Mouse (Mus musculus) embryonic fibroblast, embryonic 13.5 days (primary cell): Measurements from ENCODE around the gene Alyref. TPM values are rescaled to one million over a fixed set of nuclear protein-coding genes. Genes with fewer than 3 reads are reported as not detected.
A peak's percentile ranks its signal among the peaks of the same experiment; 100 is the strongest.

Experiments
- H3K27ac ChIP-seq: 2 replicates; pipeline ENCODE4 v1.5.1; 2012; ENCODE audit warnings: low read length, control low read depth, inconsistent platforms; ENCODE audit not compliant: insufficient read depth
- H3K4me1 ChIP-seq: 2 replicates; pipeline ENCODE4 v1.6.1; 2011; ENCODE audit warnings: low read length; ENCODE audit not compliant: control insufficient read depth, insufficient read depth
- H3K4me3 ChIP-seq: 2 replicates; pipeline ENCODE4 v1.5.1; 2011; ENCODE audit warnings: mild to moderate bottlenecking, control low read depth, low read length; ENCODE audit not compliant: insufficient read depth
- CTCF ChIP-seq: IDR thresholded peaks from 2 replicates; pipeline ENCODE4 v1.5.1; 2011; ENCODE audit warnings: mild to moderate bottlenecking, control low read depth, low read length, moderate library complexity, borderline replicate concordance; ENCODE audit not compliant: insufficient read depth
- POLR2A ChIP-seq: IDR thresholded peaks from 2 replicates; pipeline ENCODE4 v1.6.1; 2011; ENCODE audit warnings: low read depth, mild to moderate bottlenecking, control low read depth, low read length, moderate library complexity
- polyA plus RNA-seq: library from polyadenylated mRNA; stranded (reverse); fragments of >200 nt; gene quantifications from 2 replicates; pipeline ENCODE4 v1.2.4, GENCODE M21; 2011; ENCODE audit warnings: low read depth; ENCODE audit not compliant: missing spikeins, insufficient read length

Gene Alyref
- polyA plus RNA-seq, 1 experiment = 150 TPM

GRCm38 (mm10) chr11:120580871-120581331 is 17.3 kb downstream of the Alyref start:
- 0 out of 2 replicates have a peak, but pooled peaks have one; percentile 11 for TF ChIP-seq POLR2A
- TF ChIP-seq CTCF = no peak
- Histone ChIP-seq H3K4me3 (peak overlapping the region; percentile 97), H3K27ac (peak overlapping the region; percentile 91), H3K4me1 (0 out of 2 replicates have a peak, but pooled peaks cover 6% of the 10 kb centered on the region)

GRCm38 (mm10) chr11:120580190-120580589 is 18.0 kb downstream of the Alyref start:
- Histone ChIP-seq H3K4me1 (0 out of 2 replicates have a peak, but pooled peaks cover 6% of the 10 kb centered on the region), H3K27ac (peak overlapping the region; percentile 91), H3K4me3 (peak overlapping the region; percentile 97)
- TF ChIP-seq CTCF (no peak), POLR2A (peak; percentile 9; the same call in 1 of the 2 replicates)

DNA sequence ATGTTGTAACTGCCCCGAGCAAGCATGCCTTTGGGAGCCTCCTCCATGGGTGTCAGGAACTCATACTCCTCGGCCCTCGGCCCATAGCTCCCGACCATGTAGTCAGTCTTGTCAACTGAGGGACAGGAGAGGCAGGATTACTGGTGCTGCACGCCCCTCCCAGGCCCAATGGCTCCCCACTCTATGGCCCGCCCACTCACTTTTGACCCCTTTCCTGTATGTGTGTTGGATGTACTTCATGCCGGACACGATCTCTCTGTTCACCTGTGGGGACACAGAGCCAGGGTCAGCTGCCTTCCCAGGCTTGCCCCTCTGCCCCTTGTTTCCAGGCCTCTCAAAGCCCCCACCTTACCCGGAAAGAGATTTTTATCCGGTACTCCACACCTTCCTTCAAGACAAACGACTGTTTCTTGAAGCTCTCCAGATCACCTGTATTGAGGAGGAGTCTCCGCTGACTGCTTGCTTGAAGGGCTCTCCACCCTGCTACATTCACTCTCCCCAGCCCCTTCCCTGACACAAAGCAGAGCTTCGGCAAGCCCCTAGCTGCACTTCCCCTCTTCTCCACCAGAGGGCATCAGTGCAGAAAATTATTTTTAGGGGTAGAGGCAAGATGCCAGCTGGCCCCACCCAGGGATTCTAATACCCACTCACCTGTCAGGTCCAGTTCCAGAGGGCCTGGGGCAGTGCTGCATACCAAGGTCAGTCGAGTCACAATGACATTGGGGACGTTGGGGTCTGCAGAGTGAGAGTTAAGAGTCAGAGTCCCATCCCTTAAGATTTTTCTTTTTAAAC is 18.7 kb downstream of the Alyref start:
- Histone ChIP-seq H3K27ac (no peak overlapping the region), H3K4me3 (peak overlapping the region; percentile 97), H3K4me1 (0 out of 2 replicates have a peak, but pooled peaks cover 6% of the 10 kb centered on the region)
- TF ChIP-seq POLR2A (peak; percentile 7; the same call in 1 of the 2 replicates), CTCF (peak; percentile 46; the same call in 1 of the 2 replicates)

DNA sequence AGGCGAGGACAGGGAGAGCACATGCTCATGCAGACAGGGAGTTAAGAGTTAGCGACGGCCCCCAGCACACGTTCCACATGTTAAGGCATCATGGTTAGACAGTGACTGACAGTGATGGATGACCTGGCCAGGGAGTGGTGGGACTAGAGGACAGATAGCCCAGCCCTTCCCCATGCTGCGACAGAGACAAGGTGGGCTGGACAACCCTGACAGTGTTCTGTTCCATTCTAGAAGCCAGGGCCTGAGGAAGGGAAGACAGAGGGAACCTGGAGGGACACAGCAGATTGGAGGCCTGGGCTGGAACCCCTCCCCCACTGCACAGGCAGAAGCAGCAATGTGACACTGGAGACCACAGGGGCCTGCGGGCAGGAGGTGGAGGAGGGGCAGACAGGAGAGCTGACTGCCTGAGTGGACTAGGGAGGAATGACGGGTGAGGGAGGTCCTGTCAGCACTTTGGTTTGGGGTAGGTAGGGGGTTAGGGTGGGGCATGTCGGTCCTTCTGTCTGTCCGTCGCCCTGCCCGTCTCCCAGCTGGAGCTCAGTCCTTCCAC is 19.4 kb downstream of the Alyref start:
- Histone ChIP-seq H3K4me1 (0 out of 2 replicates have a peak, but pooled peaks cover 6% of the 10 kb centered on the region), H3K4me3 (no peak overlapping the region), H3K27ac (no peak overlapping the region)
- TF ChIP-seq CTCF (no peak), POLR2A (no peak)

GRCm38 (mm10) chr11:120578024-120578693 is 20.0 kb downstream of the Alyref start:
- TF ChIP-seq CTCF = no peak
- no peak for TF ChIP-seq POLR2A
- H3K27ac ChIP-seq = no peak overlapping the region
- 0 out of 2 replicates have a peak, but pooled peaks cover 6% of the 10 kb centered on the region for H3K4me1 ChIP-seq
- H3K4me3 ChIP-seq = no peak overlapping the region

DNA sequence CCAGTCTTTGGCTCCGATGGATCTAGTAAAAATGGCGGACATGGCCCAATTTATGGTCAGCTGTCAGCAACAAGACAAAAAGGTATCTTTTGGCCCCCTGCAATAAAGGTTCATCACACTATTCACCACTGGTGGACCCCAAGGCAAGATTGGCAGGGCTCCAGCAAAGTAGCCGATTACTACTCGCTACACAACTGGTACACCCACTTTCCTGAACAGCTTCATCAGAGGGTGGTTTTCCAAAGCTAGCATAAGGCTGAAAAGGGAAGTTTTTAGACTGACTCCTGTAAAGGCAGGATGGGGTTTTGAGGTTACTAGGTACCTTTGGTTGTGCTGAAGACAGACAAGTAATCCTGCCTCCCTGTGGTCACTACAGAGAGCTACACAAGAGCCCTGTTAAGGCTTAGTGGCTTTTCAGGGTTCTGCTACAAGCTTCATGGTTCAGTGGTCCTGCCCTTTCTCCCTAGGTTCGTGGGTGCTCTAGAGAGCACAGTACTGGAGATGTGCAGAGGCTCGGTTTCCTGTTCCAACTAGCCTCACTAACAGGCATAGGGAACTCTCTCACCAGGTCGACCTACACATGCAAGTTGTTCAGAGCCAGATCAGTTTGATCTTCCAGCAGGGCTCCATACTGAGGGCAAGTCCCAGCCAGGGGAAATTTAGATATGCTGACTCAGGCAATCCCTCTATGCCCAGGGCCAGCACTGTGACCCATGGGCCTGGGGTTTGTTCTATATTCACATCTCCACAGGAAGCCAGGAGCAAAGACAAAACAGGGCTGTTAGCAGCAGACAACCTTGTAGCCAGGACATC is 20.7 kb downstream of the Alyref start:
- no peak overlapping the region for H3K4me3 ChIP-seq
- TF ChIP-seq CTCF (no peak), POLR2A (no peak; the same call in 1 of the 2 replicates)
- no peak overlapping the region for H3K27ac ChIP-seq
- H3K4me1 ChIP-seq = 0 out of 2 replicates have a peak, but pooled peaks cover 6% of the 10 kb centered on the region

DNA sequence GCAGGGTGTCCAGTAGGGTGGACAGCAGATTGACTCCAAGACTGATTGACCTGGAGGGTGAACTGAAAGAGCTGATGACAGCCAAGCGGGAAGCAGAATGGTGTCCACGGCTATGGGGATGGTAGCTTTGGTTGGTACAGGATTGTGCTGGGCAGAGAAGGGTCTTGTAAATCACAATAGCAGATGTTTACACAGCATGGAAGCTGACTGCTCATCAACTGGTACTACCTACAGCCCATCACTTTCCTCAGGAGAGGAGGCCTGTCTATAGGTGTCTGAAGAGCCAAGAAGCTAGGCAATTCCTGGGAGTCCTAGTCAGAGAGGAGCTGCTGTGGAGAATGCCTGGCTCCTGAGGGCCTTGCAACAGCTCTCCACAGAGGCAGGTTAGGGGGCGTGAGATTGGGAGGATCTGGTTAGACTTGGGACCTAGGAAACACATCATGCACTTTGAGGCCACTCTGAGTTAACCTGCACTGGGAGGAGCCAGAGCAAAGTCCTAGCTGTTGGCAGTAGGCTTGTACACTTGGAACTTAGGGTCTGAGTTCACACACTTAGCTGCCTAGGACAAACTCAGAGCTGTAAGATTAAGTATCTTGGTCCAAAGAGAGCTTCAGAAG is 21.7 kb downstream of the Alyref start:
- Histone ChIP-seq H3K4me3 (no peak overlapping the region), H3K4me1 (0 out of 2 replicates have a peak, but pooled peaks cover 6% of the 10 kb centered on the region), H3K27ac (no peak overlapping the region)

DNA sequence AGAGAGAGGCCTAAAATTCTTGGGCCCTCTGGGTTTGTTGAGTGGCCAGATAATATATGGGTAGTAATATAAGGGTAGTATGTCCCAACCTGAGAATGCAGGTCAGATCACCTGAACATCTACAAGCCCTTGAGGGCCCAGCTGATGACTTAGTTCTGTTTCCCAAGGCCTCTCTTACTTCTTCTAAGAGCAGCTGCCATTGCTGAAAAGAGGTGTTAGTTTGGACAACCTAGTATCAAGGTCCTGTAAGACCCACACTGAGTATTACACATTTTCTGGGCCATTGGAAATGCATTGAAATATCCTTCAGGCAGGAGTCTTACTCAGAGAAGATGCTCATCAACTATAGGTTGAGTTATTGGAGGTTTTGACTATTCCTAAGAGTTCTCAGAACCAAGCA is 22.2 kb downstream of the Alyref start:
- no peak for TF ChIP-seq CTCF
- TF ChIP-seq POLR2A = no peak
- Histone ChIP-seq H3K4me1 (peaks cover 9% of the 10 kb centered on the region; the same call in 1 of the 2 replicates), H3K27ac (no peak overlapping the region), H3K4me3 (no peak overlapping the region)

More for the DNA sequence above, 21.7 kb downstream of the Alyref start:
- TF ChIP-seq POLR2A (0 out of 2 replicates have a peak, but pooled peaks have one; percentile 5), CTCF (no peak)
